Mouse (Mus musculus): ENCODE results near the gene Igf1r.
A peak's percentile ranks its signal among the peaks of the same experiment; 100 is the strongest.

Gene Igf1r

GRCm38 (mm10) chr7:68122418-68122817 is 169.8 kb downstream of the Igf1r start:
- no peak for DNase-seq (ENCODE audit: low read depth)

GRCm38 (mm10) chr7:68125347-68125746 is 172.7 kb downstream of the Igf1r start:
- no peak for DNase-seq (ENCODE audit: low read depth)

GRCm38 (mm10) chr7:68127799-68128261 is 175.2 kb downstream of the Igf1r start:
- DNase-seq (ENCODE audit: low read depth), result peak; percentile 81

DNA sequence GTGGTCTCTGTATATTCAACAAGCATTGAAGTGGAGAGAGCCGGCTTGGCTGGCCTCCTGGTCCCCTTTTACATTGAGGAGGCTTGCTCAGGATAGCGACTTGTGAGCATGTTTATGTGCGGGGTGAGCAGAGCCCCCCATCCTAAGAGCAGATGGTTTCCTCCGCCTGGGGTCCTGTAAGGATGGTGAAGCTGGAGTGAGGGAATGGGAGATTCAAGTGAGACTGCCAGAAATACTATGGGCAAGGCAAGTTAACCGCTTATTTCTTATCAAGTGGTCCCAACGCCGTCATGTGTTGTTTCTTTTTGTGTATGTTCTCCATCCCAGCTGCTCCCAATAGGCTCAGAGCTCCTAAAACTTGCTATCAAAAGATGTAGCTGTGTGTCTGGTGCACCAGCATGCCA is 175.6 kb downstream of the Igf1r start:
- peak; percentile 49 for DNase-seq (ENCODE audit: low read depth)

DNA sequence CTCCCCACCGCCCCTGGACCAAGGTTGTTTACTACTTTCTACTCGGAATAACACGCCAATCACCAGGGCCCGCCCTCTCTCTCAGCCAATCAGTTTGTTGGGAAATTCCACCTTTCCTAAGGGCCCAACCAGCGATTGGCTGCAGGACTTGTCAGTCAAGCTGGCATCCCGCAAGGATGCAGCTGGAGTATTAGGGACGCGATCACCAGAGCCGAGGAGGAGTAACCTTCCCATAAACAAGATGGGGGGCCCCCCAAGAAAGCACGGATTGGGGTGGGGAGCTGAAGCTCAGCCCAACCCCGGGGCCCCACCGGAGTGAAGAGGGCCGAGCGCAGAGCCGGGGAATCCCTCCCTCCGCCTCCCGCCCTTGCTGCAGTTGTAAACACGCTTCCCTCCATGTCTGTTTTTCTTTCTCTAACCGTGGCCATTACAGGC is 176.5 kb downstream of the Igf1r start:
- peak; percentile 99 for DNase-seq (ENCODE audit: low read depth)

GRCm38 (mm10) chr7:68129546-68130253 is 177.1 kb downstream of the Igf1r start:
- DNase-seq (ENCODE audit: low read depth), result peak; percentile 95

GRCm38 (mm10) chr7:68130950-68131580 is 178.4 kb downstream of the Igf1r start:
- no peak for DNase-seq (ENCODE audit: low read depth)

DNA sequence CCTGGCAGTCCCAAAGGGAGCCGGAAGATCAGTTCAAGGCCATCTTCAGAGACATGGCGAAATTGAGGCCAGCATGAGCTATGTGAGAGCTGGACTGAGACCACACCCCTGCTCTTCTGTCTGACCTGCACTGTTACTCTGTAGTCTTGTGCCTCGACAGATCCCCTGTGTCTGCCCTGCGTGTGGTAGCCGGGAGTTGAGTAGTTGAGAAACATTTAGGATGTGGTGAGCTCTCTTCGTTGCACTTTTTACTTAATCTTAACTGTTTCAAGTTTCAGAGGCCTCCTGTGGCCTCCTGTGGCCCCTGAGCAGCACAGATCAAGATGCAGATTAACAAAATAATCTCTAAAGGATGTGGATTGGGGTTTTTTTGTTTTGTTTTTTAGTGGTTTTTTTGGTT is 181.1 kb downstream of the Igf1r start:
- DNase-seq (ENCODE audit: low read depth), result peak; percentile 97

DNA sequence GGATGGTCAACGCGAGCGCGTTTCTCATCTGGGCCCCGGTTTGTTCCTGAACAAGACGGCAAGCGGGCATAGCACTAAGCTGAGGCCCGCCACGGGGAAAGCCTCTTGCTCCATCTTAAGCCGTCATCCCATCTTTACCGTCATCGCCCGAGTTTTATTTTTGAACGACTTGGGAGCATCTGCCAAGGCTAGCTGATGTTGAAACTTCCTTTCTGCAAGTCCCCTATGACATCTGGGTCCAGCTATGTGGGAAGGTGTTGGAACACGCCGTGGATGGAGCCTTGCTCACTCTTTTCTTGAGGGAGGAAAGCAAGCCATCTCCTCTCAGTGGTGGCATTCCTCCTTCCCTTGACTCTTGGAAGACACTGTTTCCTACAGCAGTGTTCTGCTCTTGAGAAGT is 182.3 kb downstream of the Igf1r start:
- DNase-seq (ENCODE audit: low read depth), result peak; percentile 70

DNA sequence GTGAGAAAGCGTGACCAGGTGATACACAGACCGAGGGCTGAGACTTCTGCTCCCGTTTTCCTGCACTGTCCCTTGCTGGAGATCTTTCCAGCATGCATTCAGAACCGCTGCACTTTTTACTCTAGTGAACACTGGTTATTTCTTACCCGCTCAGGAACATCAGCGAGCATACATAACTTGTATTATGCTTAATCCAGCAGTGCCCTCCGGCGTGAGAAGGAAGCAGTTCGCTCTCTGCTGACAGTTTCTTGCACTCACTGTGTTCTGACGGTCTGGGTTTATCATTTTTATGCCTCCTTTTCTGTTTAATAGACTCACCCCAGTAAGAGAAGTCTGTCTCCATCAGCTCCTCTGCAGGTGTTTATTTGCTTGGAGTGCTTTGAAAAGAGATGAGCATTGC is 183.4 kb downstream of the Igf1r start:
- DNase-seq (ENCODE audit: low read depth), result no peak

GRCm38 (mm10) chr7:68139384-68139783 is 186.8 kb downstream of the Igf1r start:
- no peak for DNase-seq (ENCODE audit: low read depth)

DNA sequence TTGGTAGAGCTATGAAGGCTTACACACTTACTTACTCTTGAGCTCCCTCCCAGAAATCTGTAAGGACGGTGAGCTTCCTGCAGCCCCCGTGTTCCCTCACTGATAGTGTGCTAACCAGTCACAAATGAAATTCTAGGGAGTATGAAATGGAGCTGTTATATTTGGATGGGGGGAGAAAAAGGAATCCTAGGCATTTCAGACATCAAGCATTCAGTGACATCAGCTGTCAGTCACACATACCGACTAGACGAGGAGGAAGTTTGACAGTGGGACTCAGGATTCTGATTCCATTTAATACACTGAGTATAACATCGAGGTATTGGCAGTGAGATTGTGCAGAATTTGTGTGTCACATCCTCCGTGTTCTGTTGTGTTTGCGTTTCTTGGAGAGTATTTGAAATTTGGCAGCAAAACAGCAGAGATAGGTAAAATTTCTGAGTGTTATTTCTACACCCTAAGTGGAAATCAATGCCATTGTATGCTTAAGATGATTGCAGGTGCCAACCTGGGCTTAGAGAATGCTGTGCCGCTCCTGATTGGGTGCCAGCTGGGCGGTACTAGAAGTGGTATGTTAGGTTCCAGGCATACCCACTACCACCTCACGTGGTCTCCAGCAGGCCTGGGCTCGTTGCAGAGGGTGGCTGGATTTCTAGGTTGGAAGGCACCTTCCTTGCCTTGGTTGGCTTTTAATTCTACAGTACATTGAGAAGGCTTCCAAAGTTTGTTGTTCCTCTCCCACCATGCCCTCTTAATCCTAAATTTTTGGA is 187.6 kb downstream of the Igf1r start:
- no peak for DNase-seq (ENCODE audit: low read depth)

GRCm38 (mm10) chr7:68144266-68144665 is 191.6 kb downstream of the Igf1r start:
- DNase-seq (ENCODE audit: low read depth), result peak; percentile 44

GRCm38 (mm10) chr7:68148297-68149048 is 195.8 kb downstream of the Igf1r start:
- DNase-seq (ENCODE audit: low read depth), result peak; percentile 53

GRCm38 (mm10) chr7:68151892-68152291 is 199.3 kb downstream of the Igf1r start:
- no peak for DNase-seq (ENCODE audit: low read depth)

GRCm38 (mm10) chr7:68152458-68152857 is 199.8 kb downstream of the Igf1r start:
- DNase-seq (ENCODE audit: low read depth), result no peak

- DNase-seq (ENCODE audit: low read depth), result no peak
Observed at GRCm38 (mm10) chr7:68153269-68153668, 200.6 kb downstream of the Igf1r start.

GRCm38 (mm10) chr7:68154588-68154987 is 202.0 kb downstream of the Igf1r start:
- peak; percentile 81 for DNase-seq (ENCODE audit: low read depth)

GRCm38 (mm10) chr7:68160094-68160791 is 207.6 kb downstream of the Igf1r start:
- DNase-seq (ENCODE audit: low read depth), result no peak

- peak; percentile 81 for DNase-seq (ENCODE audit: low read depth)
Observed at GRCm38 (mm10) chr7:68164074-68164473, 211.4 kb downstream of the Igf1r start.

DNA sequence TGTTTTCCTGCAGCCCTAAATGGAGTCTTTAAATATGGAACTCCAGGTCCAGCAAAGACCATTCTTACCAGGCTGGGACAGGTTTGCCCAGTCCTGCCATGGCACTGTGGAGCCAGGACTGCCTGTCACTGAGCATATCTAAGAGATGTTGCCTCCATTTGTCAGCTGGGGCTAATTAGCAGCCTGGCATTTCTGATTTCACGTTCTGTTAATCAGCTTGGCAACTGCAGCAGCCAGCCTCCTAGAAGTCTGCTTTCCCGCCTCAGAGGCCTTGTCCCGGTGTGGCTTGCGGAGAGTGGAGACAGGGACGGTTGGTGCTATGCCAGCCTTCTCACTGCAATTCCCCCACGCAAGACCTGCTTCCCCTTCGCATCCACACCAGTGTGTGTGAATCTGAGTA is 220.1 kb downstream of the Igf1r start:
- DNase-seq (ENCODE audit: low read depth), result no peak
